Mouse (Mus musculus): ENCODE measurements at regions not wholly inside any gene's neighbourhood (a gene's known extent, or its start where the extent isn't known, plus 50 kb on each side); places are given as distances from the start of the nearest gene placed in this dataset.

DNA sequence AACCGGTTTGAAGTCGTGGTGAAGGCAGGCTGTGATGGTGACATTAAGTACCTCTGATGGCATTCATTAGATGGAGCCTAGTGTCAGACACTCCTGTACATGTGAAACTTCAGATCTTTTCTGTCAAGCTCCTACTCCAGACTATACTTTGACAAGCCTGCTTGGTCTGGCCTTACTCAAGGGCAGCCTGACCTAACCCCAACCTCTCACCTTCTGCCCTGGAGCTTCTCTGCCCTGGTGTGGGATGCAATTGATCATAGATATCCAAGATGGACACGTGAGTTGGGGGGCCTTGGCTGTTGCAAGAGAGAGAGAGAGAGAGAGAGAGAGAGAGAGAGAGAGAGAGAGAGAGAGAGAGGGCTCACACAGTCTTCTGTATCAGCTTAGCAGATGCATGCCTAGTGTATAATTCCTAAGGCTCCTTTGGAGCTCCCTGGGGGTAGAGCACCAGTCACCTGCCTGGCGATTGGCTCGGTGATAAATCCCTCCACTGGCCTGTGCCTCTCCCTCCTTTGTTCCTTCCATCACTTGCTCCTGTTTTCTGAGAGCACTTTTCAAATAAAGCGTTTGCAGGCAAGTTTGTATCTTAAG, 416.4 kb downstream of the Wdr11 start:
- TF ChIP-seq POLR2A (IDR thresholded peaks at IDR 0.05; ENCODE audit: insufficient read depth, low read depth, low read length) = no peak
- TF ChIP-seq CTCF (IDR thresholded peaks at IDR 0.05) = no peak
- TF ChIP-seq EP300 (IDR thresholded peaks at IDR 0.05; ENCODE audit: insufficient read depth, low read depth, low read length) = no peak

Data from heart, adult 2 months (tissue).